Mouse (Mus musculus) brain, embryonic 14.5 days (tissue): ENCODE measurements around the gene Pfkm. TPM values are rescaled to one million over a fixed set of nuclear protein-coding genes. Genes with fewer than 3 reads are reported as not detected.

Experiments used
- DNase-seq: peaks from one replicate; pipeline ENCODE4 v3.0.0-alpha.2; 2011; ENCODE audit warnings: low read depth
- CTCF ChIP-seq: fragments of 200-500 bp; IDR thresholded peaks from 2 replicates; pipeline ENCODE4 v1.5.1; 2012; ENCODE audit warnings: inconsistent platforms, mild to moderate bottlenecking, moderate library complexity, borderline replicate concordance; ENCODE audit not compliant: insufficient read depth, insufficient read length; ENCODE audit errors: extremely low read depth
- POLR2A ChIP-seq: fragments of 200-500 bp; IDR thresholded peaks from 2 replicates; pipeline ENCODE4 v1.6.1; 2012; ENCODE audit warnings: mild to moderate bottlenecking, inconsistent platforms, borderline replicate concordance; ENCODE audit not compliant: poor library complexity, insufficient read depth, insufficient read length, severe bottlenecking; ENCODE audit errors: extremely low read depth
- polyA plus RNA-seq: library from polyadenylated mRNA; depleted of rRNA; stranded (reverse); fragments of >200 nt; gene quantifications from 2 replicates; pipeline ENCODE4 v1.2.3, GENCODE M21; 2012; rRNA removed

The Pfkm gene
- polyA plus RNA-seq, result 96.7 and 102 TPM in 2 replicates

- no peak for DNase-seq
- no peak for TF ChIP-seq CTCF
- TF ChIP-seq POLR2A, result no peak
These were observed at the start of gene Pfkm for GRCm38 (mm10) chr15:98092372-98093120. Pfkm (plus strand) TSS chr15:98092589.

- no peak for DNase-seq
- TF ChIP-seq CTCF (no peak), POLR2A (no peak)
These were observed 48.4 kb upstream of the Pfkm start for GRCm38 (mm10) chr15:98043967-98044366.

DNA sequence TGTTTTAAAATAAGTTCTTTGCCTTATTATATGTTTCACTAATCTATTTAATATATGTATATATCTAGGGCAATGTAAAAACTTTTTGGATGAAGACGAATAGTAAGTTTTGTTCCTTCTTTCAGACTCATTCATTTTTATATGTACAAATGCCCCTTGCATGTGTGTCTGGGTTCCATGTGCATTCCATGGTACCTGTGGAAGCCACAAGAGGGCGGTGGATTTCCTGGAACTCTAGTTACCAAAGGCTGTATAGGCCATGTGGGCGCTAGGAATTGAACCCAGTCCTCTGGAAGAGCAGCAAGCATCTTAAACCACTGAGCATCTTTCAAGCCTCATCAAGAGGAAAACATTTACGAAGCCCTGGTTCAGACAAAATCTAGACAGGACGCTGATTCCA lies 48.0 kb upstream of the Pfkm start:
- TF ChIP-seq CTCF, result peak; percentile 24; the same call in 1 of the 2 replicates
- no peak for TF ChIP-seq POLR2A
- DNase-seq, result no peak

- DNase-seq, result no peak
- TF ChIP-seq POLR2A (no peak), CTCF (no peak)
These were observed 43.3 kb upstream of the Pfkm start for GRCm38 (mm10) chr15:98048918-98049700.

DNA sequence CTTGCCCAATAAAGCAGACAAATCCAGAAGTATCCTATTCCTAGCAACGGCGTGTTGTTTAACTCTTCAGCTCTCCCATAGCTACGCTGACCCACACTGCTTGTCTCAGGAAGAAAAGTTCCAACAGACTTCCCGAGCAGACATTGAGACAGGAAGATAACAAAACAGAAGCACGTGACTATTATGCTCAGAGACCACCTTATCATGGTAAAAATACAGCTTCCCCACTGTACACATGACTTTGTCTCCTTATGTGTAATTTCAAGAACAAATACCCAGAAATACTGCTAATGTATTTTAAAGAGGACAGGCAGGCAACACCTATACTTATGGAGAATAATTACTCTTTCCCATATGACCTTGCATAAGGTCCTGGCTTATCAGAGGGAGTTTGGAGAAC lies 40.7 kb upstream of the Pfkm start:
- TF ChIP-seq CTCF (no peak), POLR2A (no peak)
- DNase-seq, result no peak

DNA sequence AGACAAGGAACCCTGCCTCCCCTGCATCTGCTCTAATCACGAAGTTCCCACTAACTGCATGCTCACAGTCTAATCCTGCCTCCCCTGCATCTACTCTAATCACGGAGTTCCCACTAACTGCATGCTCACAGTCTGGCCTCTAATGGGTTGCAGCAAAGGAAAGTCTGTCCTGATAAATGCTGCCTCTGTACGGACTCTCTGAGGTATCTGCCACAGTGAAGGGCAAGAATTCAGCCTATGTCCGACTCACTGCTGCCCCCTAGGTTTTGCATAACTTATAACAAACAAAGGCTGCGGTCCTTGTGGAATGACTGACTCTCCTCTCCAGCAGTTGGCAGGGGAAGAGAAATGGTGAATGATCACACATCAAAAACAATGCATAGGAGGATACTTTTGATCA lies 37.1 kb upstream of the Pfkm start:
- peak; percentile 88 for DNase-seq
- TF ChIP-seq POLR2A (no peak), CTCF (peak; percentile 71; the same call in 1 of the 2 replicates)

DNA sequence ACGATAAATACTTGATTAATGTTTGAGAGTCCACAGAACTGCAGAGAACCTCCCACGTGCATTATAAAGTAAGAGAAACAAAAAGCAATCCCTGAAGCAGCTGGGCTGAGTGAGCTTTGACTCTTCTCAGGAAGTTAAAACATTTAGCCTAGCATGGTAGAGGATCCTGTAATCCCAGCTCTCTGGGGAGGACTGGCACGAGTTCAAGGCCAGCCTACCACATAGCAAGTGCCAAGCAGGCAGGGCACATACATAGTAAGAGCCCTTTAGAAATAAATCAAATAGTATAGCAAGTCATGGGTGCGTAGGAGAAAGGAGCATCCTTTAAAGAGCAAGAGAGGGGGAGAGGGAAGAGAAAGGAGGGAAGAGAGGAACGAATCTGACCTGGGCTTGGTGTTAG lies 26.5 kb upstream of the Pfkm start:
- TF ChIP-seq CTCF (no peak), POLR2A (no peak)
- DNase-seq, result no peak

DNA sequence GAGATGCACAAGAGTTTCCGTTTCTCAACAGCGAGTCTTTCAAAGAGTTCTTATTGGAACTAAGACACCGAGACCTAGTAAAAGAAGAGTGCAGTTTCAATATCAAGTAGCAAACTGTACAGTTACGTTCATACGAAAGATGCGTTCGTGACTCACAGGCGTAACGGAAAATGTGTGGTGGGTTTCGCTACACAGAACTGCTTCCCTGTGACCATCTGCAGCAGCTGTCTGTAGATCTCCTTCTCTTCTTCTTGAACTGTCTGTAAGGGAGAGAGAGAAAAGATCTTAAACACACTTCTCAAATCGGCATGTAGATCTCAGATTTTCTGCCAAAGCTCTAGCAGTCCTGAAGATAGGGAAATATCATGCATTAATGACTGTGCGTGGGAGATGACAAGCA lies 25.8 kb upstream of the Pfkm start:
- TF ChIP-seq CTCF (no peak), POLR2A (no peak)
- DNase-seq, result no peak

DNA sequence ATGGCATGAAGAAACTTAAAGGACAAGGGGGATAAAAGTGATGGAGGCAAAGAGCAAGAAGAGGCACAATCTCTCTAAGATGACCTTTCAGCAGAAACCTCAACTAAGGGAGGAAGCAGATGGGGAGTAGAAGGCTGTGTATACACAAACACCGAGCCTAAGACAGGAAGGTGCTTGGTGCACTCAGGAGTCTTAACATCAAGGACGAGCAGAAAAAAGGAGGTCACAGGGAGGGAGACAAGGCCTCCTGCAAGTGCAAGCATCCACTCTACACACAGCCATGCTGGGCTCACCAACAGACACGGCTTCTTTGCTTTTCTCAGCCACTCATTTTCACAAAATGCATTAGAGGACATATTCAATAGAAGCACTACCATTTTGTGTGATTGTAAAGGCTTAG lies 24.9 kb upstream of the Pfkm start:
- TF ChIP-seq POLR2A, result no peak
- TF ChIP-seq CTCF, result no peak
- no peak for DNase-seq

DNA sequence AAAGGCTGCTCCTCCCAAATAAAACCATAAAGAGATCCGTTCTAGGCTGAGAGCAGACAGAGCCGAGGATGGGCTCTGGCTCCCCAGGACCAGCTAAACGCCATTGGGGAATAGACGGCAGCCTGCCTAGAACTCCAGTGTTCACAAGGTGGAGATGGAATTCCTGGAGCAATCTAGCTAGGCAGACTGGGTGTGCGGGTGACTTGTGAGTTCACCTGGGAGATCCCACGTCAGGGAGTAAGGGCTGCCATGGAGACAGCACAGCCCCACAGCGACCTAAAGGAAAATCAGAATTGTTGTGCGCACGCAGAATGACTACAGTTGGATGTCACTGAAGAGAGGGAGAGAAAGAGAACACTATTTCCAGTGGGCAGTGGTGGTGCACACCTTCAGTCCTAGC lies 23.9 kb upstream of the Pfkm start:
- no peak for DNase-seq
- no peak for TF ChIP-seq CTCF

GRCm38 (mm10) chr15:98069566-98070245 lies 22.7 kb upstream of the Pfkm start:
- TF ChIP-seq POLR2A, result no peak
- no peak for TF ChIP-seq CTCF
- no peak for DNase-seq

- TF ChIP-seq POLR2A, result no peak
- TF ChIP-seq CTCF, result no peak
- no peak for DNase-seq
These were observed 22.0 kb upstream of the Pfkm start for GRCm38 (mm10) chr15:98070376-98070775.

DNA sequence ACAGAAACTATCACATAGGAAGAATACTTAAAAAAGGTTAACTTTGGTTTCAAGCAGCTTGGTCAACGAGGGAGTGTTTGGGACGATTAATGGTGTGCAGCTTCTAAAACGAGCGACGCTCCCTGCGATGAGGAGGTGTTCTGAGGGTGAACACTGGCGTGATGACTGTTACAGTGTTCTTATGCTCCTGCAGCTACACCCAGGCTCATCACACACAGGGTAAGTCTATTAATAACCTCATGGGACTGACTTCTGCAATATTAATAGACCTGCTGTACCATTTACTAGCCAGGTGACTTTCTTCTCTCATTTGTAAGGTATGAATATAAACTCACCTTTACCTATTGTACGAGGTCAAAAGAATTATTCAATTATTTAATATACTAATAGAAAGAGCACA lies 17.9 kb upstream of the Pfkm start:
- TF ChIP-seq POLR2A (no peak), CTCF (no peak)
- DNase-seq, result no peak
